Mouse (Mus musculus) neutrophil, adult 5-6 weeks (primary cell): ENCODE data around the gene Lypd6b. TPM values are rescaled to one million over a fixed set of nuclear protein-coding genes. Genes with fewer than 3 reads are reported as not detected.

ENCODE experiments used
- ATAC-seq: fragments of 151-379, 151-347 bp; 2 replicates; pipeline ENCODE4 v1.8.0; 2017; ENCODE audit warnings: mild to moderate bottlenecking, moderate TSS enrichment; ENCODE audit not compliant: insufficient number of reproducible peaks, poor library complexity, low FRiP score, severe bottlenecking; ENCODE audit errors: extremely low read depth
- total RNA-seq: library from RNA; stranded (forward); fragments of 200-1000 nt; gene quantifications from 2 replicates; pipeline ENCODE4 v1.2.3, GENCODE M21; 2017

The Lypd6b gene
- total RNA-seq, 1 experiment from 2014 or later, result 7.4 TPM

DNA sequence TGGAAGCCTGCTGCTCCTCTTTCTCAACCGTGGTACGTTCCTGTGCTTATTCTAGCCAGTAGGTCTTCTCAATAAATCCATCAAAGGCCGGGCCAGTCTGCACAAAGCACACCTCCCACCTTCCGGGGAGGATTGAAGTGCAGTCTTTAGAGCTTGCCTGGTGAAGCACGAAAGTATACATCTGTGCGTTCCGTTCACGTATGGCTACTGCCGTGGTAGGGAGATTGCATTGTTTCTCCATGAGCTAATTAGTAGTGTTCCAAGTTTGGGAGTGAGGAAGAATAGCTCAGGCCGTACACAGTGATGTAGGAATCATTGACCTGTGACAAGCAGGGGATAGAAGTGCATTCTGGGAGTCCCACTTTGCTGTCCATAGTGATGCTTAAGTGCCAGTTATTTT, 130.0 kb downstream of the Lypd6b start:
- ATAC-seq, result no peak

DNA sequence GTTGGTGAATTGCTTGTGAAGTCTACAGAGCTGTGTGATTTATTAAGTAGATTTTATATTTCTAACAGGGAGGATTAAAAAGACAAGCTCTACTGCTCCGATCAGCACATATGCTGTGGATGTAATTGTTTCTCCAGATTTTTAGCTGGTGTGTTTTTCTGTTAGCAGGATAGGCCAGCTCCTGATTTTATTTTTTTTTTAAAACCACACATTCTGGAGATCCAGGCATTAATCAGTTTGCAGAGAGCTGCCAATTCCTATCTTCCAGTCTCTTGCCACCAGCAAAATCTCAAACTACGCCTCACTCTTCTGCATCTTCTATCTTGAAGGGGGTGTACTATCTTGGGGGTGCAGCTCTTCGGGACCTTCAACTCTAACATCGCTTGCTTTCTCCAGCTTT, 130.6 kb downstream of the Lypd6b start:
- no peak for ATAC-seq

DNA sequence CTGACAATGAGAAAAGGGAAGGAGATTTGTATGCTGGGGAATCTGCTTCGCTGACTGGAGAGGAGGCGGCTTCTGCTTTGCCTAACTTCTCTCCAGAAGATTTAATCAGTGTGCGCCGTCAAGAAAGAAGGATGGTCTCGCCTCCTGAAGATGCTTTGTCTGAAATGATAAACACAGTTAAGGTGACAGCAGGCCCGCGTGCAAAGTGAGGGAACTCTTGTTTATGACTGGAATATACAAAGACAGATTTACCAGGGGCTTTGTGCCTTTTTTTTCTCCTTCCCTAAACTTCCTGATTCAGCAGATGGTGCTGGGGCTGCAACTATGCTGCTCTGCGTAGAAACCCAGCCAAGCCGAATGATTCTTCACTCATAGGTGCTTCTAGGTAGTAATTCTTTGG, 131.2 kb downstream of the Lypd6b start:
- no peak for ATAC-seq

DNA sequence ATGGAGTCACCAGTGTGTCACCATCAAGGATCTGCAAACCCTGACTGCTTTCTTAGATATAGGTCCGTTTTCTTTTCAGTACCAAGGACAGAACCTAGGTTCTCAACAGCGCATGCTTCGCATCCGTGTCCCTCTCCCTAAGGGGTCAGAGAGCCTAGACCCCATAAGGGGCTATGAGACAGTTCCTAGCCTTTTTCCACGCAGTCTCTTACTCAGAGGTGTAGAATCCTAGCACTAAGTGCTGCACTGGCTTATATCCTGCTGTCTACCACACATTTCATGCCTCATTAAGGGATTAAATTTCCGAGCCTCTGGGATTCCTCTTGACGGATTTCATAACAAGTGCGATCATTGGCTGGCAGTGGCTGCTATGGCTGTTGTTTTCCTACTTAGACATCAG, 134.5 kb downstream of the Lypd6b start:
- ATAC-seq, result no peak

DNA sequence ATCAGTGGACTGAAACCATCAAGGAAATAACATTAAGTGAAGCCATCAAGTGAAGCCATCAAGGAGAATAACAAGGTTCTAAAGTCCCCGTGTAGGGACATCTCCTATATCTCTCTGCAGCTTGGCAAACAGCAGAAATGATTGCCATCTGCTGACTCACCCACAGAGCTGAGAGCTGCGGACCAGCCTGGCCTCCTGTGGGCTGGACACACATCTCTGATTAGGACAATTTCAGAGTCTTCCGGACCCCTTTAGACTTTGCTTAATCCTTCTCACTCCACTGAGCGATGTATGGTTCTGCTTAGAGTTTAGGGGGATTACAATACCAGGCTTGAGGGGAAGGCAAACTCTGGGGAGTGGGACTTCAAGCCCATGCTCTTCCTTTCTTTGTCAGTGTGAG, 135.3 kb downstream of the Lypd6b start:
- no peak for ATAC-seq

DNA sequence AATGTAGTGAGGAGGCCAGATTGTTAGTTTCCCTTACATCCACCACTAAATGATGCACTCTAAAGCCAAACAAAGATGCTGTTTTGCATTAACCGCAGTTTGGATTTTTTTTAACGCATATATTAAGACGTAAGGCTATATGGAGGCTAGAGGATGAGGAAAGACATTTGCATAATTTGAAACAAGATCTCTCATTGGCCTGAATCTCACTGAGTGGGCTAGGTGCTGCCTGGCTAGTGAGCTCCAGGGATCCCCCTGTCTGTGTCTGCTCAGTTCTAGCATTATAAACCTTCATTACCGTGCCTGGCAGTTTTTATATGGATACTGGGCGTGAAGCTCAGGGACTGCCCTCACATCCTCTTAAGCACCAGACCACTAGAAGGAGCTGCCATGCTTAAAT, 138.7 kb downstream of the Lypd6b start:
- no peak for ATAC-seq

DNA sequence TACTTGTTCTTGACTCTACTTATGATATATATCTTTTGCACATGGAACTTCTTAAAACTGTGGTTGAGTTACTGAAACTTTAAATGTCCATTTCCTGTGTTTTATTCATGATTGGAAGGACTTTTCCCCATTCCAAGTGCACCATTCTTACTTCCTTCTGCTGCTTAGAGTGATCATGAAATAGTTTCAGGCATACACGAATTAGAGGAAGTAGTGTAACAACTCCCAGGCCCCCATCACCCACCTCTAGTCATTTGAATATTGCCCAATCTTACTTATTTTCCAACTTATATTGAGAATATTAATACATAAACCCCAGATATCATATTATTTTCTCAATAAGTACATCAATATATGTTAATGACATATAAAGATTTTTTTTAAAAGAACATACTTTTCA, 139.9 kb downstream of the Lypd6b start:
- ATAC-seq, result no peak

DNA sequence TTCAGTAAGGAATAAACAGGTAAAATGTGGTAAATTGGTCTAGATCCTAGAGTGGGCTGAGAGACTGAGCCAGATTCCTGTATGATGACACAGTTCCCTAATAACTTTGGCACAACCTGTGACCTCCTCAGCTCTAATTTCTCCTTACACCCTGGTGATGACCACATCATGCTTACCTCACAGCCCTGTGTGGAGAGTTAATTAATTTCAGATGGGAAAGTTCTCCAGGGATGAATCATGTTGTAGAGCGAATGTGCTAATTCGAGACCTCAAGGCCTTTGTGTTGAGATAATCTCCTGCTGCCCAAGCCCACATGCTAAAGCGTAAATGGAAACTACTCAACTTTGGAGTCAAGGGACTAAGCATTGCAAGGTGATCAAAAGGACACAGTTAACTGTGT, 142.4 kb downstream of the Lypd6b start:
- no peak for ATAC-seq

DNA sequence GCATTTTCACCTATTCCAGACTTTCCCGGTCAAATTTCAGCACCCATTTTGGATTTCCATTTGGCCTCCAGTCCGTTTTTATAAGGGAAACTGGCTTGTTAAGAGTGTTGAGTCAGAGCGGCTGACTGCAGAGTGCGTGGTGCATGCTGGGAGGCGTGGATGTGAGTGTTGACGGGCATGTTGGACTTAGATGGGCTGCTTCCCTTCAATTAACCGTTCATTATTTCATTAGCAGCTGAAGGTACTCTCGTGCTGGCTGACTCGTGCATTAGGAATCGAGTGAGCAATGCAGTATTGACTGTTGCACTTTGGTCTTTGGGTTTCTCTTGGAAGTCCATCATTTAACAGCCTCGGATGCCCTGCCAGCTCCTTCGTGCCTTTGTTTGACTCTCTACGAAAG, 150.1 kb downstream of the Lypd6b start:
- ATAC-seq, result no peak

DNA sequence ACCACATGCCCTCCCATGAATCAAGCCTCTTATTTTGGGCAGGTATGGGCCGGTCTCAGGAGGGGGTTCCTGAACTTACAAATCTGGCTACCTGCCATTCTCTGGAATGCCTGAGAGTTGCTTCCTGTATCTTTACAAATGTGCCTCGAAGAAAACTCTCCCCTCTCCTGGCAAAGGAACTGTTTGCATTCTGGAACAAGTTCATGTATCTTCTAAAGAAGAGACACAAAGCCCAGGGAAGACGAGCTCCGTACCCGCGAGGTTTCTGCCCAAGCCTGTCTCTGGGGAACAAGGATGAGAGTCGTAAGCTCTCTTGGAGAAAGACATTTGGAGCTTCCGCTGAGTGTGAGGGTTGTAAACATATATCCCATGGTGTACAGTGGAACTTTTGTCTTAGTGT, 150.8 kb downstream of the Lypd6b start:
- no peak for ATAC-seq

DNA sequence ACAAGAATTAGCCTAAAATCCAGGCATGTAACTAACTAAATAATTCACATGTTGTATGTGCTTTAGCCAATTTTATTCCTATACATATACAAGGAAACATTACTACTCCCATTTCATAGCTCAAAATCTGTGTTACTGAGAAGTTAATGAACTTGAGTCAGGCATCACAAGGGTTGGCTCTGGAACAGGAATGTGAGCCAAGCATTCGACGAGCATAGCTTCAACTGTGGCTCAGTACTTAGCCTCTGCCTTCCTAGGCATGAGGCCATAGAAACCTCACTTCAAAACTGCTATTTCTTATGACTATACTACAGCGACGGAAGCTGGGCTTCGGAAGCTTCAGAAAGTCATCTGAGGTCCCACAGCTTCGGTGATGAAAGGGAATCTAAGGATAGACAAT, 152.9 kb downstream of the Lypd6b start:
- ATAC-seq, result no peak

DNA sequence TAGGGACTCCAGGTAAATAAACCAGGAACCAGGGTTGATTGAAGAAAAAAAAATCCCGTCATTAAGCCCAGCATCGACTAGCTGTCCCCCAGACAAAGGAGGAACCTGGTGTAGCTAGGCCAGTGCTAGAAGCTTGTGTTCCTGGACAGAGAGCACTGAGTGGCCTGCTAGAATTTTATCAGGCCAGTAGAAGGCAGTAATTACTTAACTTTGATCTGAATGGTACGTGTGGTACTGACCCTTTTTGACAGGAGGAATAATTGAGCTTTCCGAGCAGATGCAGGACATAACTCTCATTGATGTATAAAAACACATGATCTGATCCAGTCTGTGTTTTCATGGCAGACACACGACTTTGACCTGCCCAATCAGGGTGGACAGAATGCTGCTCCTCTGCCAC, 154.6 kb downstream of the Lypd6b start:
- no peak for ATAC-seq

DNA sequence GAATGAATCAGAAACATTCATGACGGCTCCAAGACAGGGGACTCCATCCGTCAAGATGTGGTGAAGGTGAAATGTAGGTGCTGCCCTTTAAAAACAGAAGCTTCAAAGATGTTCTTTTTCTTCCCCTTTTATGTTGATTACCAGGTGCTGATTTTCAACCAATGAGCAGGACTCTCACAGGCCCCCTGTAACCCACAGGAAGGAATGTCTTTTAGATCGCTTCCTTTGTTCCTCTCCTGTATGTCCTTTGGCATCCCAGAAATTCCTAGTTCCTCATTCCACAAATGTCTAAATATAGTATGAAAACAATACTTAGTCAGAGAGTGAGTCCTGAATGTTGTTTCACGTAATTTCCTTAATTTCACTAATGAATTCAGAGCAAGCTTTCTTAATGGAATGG, 164.2 kb downstream of the Lypd6b start:
- ATAC-seq, result no peak

DNA sequence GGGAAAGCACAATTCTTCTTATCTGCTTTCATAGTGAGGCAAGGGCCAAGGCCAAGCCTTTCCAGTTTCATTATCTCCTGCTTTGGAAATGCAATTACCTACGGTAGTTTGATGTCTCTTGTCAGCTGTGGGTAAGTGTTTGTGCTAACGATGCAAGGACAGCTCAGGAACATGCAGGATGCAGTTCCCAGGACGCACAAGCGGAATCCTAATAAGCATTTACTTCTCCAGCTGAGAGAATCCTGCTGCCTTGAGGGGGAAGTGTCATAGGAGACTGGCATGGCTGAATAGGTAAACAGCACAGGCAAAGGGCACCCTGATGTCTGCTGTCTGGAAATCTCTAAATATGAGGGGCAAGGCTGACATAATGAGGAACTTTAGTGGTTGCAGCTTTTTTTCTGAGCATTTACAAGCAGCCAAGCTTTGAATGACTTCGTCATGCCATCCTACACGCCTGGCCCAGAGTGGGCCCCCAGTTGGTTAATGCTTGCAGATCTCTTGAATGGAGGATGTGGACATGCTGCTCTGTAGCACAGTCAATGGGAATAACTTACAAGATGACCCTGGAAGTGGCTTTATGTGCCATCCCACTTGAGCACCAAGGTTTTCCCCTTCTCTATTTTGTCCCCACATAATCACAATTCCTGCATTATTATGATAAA, 165.3 kb downstream of the Lypd6b start:
- no peak for ATAC-seq

DNA sequence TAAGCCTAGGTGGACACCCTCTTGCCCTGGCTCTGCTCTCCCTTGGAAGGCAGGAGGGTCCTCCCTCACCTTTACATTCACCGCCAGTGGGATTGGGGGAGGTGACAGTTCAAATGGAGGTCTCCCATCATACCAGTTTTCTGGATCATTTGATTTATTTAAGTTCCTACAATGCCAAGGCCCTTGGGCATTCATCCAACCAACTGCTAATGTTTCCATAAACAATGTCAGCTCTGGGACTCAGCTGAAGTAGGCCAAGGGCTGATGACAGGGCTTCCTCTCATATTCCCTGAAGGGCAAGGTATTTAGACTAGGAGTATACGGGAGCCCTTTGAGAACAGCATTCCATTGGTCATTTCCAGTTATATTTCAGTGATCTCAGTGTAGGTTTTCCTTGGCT, 170.0 kb downstream of the Lypd6b start:
- no peak for ATAC-seq

DNA sequence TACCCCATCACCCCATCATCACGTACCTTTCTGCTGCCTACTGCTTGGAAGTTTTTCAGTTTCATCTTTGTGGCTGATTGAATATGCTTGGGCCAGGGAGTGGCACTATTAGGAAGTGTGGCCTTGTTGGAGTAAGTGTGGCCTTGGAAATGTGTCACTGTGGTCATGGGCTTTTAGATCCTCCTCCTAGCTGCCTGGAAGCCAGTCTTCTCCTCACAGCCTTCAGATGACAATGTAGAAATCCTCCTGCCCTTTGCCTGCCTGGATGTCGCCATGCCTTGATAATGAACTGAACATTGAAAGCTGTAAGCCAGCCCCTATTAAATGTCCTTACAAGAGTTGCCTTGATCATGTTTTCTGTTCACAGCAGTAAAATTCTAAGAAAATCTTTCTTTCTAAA, 174.5 kb downstream of the Lypd6b start:
- ATAC-seq, result no peak

DNA sequence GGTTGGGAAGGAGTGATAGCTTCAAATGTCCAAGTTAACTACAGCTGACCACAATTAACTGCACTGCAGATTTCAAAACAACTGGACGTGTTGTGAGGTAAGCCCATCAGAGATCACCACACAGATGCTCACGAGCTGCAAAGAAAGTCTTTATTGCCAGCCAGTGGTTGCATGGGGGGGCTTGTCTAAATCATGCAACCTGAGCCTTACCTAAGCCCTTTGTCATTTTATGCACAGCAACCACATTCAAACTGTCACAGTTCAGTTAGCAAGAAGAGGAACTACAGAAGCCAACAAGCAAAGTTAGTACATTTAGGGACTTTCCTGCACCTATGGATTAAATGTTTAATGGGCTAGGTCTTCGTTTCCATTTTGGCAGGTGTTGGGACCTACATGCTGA, 177.4 kb downstream of the Lypd6b start:
- no peak for ATAC-seq

DNA sequence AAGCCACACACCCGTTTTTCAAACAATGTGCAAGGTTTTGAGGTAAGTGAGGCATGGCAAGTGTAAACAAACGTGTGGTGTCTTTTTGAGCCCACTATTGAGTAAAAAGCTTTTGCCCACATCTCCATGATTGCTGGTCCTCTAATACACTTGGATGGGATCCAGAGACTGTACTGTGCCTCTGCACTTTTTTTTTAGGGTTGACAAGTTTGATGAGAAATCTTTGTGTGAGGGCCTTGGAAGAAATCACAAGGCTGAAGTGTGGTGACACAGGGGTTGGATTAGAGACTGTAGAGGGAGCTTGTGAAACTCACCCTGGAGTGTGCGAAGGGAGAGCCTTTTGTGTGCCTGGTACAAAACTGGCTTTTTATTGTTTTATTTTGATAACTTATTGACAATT, 180.3 kb downstream of the Lypd6b start:
- ATAC-seq, result no peak

DNA sequence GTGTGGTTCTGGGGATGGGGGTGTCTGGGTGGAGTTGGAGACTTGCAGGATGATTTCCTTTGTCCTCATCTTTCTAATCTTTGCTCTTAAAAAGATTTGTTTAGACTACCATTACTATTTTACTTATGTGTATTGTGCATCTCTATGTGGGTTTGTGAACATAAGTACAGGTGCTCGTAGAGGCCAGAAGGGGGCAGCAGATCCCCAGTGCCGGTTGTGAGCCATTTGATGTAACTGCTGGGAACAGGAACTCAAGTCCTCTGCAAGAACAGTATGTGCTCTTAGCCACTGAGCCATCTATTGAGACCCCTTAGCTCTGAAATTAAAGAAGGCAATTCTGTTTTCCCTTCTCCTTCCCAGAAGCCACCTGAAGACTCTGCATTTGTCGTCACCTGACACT, 183.5 kb downstream of the Lypd6b start:
- no peak for ATAC-seq

DNA sequence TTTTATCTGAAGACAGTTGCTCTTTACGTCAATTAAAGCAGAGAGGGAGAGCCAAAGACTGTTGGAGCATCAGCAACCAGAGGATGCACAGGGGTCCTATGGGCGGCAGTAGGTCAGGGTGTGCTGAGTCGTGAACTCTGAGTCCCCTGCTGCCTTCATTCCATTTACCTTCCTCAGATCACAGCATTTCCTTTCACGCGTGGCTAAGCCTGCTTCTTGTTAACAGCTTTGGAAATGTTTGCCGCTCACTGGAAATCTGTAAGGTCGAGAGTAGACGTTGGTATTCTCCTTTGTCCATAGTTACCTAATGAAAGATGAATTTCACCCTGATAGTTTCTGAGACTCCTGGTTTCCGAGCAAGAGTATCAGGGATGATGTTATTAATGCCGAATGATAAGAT, 191.1 kb downstream of the Lypd6b start:
- no peak for ATAC-seq

DNA sequence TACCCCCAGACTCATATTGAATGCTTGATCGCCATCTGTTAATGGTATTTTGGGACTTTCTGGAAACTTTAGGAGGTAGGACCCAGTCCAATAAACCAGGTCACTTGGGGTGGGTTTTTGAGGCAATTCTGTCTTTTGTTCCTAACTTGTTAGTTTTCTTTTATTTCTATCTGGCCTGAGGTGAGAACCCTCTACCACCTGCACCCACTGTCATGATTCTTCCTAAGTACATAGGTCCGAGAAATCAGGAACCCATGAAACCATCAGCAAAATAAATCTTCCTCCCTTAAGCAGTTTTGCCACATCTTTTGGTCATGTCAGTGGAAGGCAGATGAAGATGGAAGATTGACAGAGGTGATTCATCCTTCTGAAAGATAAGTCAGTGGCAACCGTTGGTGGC, 192.5 kb downstream of the Lypd6b start:
- ATAC-seq, result no peak

DNA sequence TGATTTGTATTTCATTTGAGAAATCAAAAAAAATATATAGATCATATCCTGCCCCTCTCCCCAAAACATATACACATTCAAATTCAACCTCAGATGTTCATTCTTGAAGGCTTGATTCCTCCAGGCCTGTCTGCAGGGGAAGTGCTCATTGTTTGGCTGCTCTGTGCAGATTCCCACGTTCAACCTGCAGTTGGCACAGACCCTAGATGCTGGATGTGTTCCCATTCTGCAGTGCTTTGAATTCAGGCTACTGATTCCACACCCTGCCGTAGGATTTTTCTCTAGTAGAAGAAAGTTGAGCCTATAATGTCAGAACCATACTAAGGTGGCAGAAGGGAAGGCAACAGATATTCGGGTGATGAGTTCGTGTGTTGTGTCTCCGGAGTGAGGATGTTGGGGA, 195.5 kb downstream of the Lypd6b start:
- ATAC-seq, result no peak
